Mouse (Mus musculus) myocyte (in vitro differentiated cells): ENCODE measurements around the gene Mul1. TPM values are rescaled to one million over a fixed set of nuclear protein-coding genes. Genes with fewer than 3 reads are reported as not detected.

Experiments used
- H3K27me3 ChIP-seq: one replicate; pipeline ENCODE4 v1.6.1; 2011; ENCODE audit not compliant: control insufficient read depth, insufficient read depth, insufficient read length
- H3K36me3 ChIP-seq: one replicate; pipeline ENCODE4 v1.6.1; 2011; ENCODE audit not compliant: control insufficient read depth, insufficient read depth
- H3K4me2 ChIP-seq: one replicate; pipeline ENCODE4 v1.6.1; 2011; ENCODE audit warnings: low read depth, control low read depth
- H3K4me3 ChIP-seq: one replicate; pipeline ENCODE4 v1.5.1; 2011; ENCODE audit warnings: mild to moderate bottlenecking, control low read depth, moderate library complexity
- H3K79me2 ChIP-seq: one replicate; pipeline ENCODE4 v1.6.1; 2011; ENCODE audit not compliant: control insufficient read depth, insufficient read depth
- H3ac ChIP-seq: one replicate; pipeline ENCODE4 v1.6.1; 2011; ENCODE audit not compliant: control insufficient read depth, insufficient read length
- CEBPB ChIP-seq: IDR thresholded peaks from 2 replicates; pipeline ENCODE4 v1.6.1; 2011; ENCODE audit warnings: mild to moderate bottlenecking, moderate library complexity; ENCODE audit not compliant: poor library complexity, insufficient read depth, severe bottlenecking
- E2F4 ChIP-seq: IDR thresholded peaks from one replicate; pipeline ENCODE4 v1.6.1; 2011; ENCODE audit warnings: mild to moderate bottlenecking, control low read depth, moderate library complexity; ENCODE audit not compliant: insufficient read depth
- MAX ChIP-seq: IDR thresholded peaks from one replicate; pipeline ENCODE4 v1.6.1; 2011; ENCODE audit warnings: low read depth, mild to moderate bottlenecking, control low read depth
- MYOD1 ChIP-seq, 3 experiments: IDR thresholded peaks; one replicate each; pipeline ENCODE4 v1.6.1; 2011; ENCODE audit warnings: control low read depth in 2 of 3, low read depth in 2 of 3, mild to moderate bottlenecking in 2 of 3, moderate library complexity in 1 of 3; ENCODE audit not compliant: insufficient read length in 2 of 3, control insufficient read depth in 1 of 3
- MYOG ChIP-seq, 3 experiments: IDR thresholded peaks; one replicate each; pipeline ENCODE4 v1.6.1; 2011; ENCODE audit warnings: control low read depth in 2 of 3, low read depth in 2 of 3, mild to moderate bottlenecking in 2 of 3; ENCODE audit not compliant: insufficient read length in 2 of 3, control insufficient read depth in 1 of 3, insufficient read depth in 1 of 3
- POLR2A ChIP-seq: IDR thresholded peaks from one replicate; pipeline ENCODE4 v1.6.1; 2011; ENCODE audit warnings: low read depth, mild to moderate bottlenecking, control low read depth, moderate library complexity; ENCODE audit not compliant: insufficient read length
- POLR2AphosphoS2 ChIP-seq: IDR thresholded peaks from one replicate; pipeline ENCODE4 v1.6.1; 2011; ENCODE audit warnings: low read depth, control low read depth; ENCODE audit not compliant: insufficient read length
- REST ChIP-seq: IDR thresholded peaks from one replicate; pipeline ENCODE4 v1.6.1; 2011; ENCODE audit warnings: mild to moderate bottlenecking, control low read depth, moderate library complexity; ENCODE audit not compliant: insufficient read depth, insufficient read length
- SRF ChIP-seq: IDR thresholded peaks from one replicate; pipeline ENCODE4 v1.6.1; 2011; ENCODE audit warnings: low read depth; ENCODE audit not compliant: control insufficient read depth, insufficient read length
- TCF12 ChIP-seq: IDR thresholded peaks from one replicate; pipeline ENCODE4 v1.6.1; 2011; ENCODE audit warnings: mild to moderate bottlenecking, control low read depth; ENCODE audit not compliant: poor library complexity, insufficient read depth, severe bottlenecking
- TCF3 ChIP-seq: IDR thresholded peaks from one replicate; pipeline ENCODE4 v1.6.1; 2011; ENCODE audit warnings: low read depth, control low read depth; ENCODE audit not compliant: insufficient read length
- USF1 ChIP-seq: IDR thresholded peaks from one replicate; pipeline ENCODE4 v1.6.1; 2011; ENCODE audit warnings: low read depth, mild to moderate bottlenecking, control low read depth, moderate library complexity
- polyA plus RNA-seq: library from polyadenylated mRNA; unstranded; fragments of >200 nt; fragmentation: generic; extraction: Trizol; gene quantifications from one replicate; pipeline ENCODE4 v1.2.1, GENCODE M21; 2012; ENCODE audit warnings: missing spikeins

Gene Mul1
- polyA plus RNA-seq, 1 experiment: 36.2 TPM

DNA sequence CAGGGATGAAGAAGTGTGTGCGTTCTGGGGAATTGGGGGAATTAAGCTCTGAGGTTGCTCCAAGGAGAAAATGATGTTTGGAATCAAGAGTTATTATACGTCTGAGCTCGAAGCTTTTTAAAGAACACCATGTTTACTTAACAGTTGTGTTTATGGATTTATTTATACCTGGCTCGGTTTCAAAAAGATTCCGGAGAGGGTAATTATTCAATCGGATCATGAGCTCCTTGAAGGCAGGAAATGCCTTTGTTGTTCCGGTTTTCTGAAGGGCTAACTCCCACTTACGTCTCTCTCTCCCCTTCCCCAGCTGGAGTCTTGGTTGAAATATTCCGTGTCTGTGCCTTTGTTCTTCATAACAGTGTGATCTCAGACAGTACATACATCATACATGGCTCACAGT is 46.5 kb downstream of the Mul1 start:
- H3ac ChIP-seq: no peak overlapping the region
- H3K36me3 ChIP-seq: no peaks in the 10 kb centered on the region
- H3K4me3 ChIP-seq: no peak overlapping the region
- TF ChIP-seq POLR2A: no peak
- TF ChIP-seq CEBPB: no peak
- no peak for TF ChIP-seq MAX
- no peak for TF ChIP-seq USF1
- no peak for TF ChIP-seq E2F4
- TF ChIP-seq TCF3: no peak
- no peak for TF ChIP-seq REST
- TF ChIP-seq MYOG (IDR thresholded peaks at IDR 0.05; ENCODE audit: control insufficient read depth in 1 of 3, insufficient read depth in 1 of 3, insufficient read length in 2 of 3, low read depth in 2 of 3): no peak
- no peak for TF ChIP-seq POLR2AphosphoS2
- no peak for TF ChIP-seq TCF12
- no peak for TF ChIP-seq MYOD1 (IDR thresholded peaks at IDR 0.05; ENCODE audit: control insufficient read depth in 1 of 3, insufficient read length in 2 of 3, low read depth in 2 of 3)
- no peak for TF ChIP-seq SRF
- H3K27me3 ChIP-seq: peaks cover 32% of the 10 kb centered on the region
- no peaks in the 10 kb centered on the region for H3K79me2 ChIP-seq
- H3K4me2 ChIP-seq: no peak overlapping the region

DNA sequence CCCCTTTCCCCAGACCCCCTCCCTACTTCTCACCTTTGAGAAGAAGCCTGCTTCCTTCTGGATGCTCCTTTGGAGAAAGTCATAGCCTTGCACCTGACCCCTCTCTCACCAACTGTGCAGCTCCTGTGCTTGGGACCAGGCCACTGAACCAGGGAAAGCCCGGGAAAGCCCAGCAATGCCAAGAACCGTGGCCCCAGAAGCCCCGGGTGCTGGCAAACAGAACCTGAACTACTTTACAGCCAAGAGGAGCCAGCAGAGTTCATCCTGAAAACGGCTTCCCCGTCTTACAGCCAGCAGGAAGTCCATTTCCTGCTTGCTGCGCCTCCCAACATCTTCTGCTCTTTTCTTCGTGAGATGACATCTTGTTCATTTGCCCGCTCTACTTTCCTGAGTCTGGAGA is 48.2 kb downstream of the Mul1 start:
- TF ChIP-seq SRF (no peak), E2F4 (no peak), TCF3 (no peak), POLR2A (no peak), MAX (no peak), TCF12 (no peak), CEBPB (no peak), MYOG (IDR thresholded peaks at IDR 0.05; ENCODE audit: control insufficient read depth in 1 of 3, insufficient read depth in 1 of 3, insufficient read length in 2 of 3, low read depth in 2 of 3) (no peak), USF1 (no peak)
- Histone ChIP-seq H3ac (no peak overlapping the region), H3K27me3 (peaks cover 34% of the 10 kb centered on the region), H3K4me2 (no peak overlapping the region), H3K79me2 (no peaks in the 10 kb centered on the region), H3K4me3 (no peak overlapping the region), H3K36me3 (no peaks in the 10 kb centered on the region)

DNA sequence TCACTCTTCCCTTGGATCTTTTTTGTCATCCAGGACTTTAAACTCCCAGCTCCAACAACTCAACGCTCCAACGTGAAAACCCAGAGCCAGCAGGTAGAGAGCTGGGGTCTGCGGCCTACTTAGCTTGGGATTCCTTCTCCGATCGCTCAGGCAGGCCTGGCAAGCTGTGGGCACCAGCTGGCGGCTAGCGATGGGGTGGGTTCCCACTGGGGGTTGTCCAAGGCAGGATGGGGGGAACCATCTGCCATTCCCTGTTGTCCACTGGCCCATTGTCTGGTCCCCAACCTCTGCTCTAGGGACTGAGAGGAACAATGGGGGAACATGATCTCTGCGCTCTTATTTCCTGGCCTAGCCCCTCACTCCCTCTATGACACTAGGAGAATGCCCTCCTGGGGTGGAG is 53.8 kb downstream of the Mul1 start:
- Histone ChIP-seq H3K4me2 (no peak overlapping the region), H3K4me3 (no peak overlapping the region), H3ac (no peak overlapping the region), H3K36me3 (no peaks in the 10 kb centered on the region), H3K27me3 (peaks cover 27% of the 10 kb centered on the region), H3K79me2 (no peaks in the 10 kb centered on the region)
- TF ChIP-seq USF1 (no peak), POLR2A (no peak), MYOD1 (IDR thresholded peaks at IDR 0.05; ENCODE audit: control insufficient read depth in 1 of 3, insufficient read length in 2 of 3, low read depth in 2 of 3) (no peak), TCF3 (no peak), MAX (no peak), POLR2AphosphoS2 (no peak), TCF12 (no peak), MYOG (IDR thresholded peaks at IDR 0.05; ENCODE audit: control insufficient read depth in 1 of 3, insufficient read depth in 1 of 3, insufficient read length in 2 of 3, low read depth in 2 of 3) (no peak), CEBPB (no peak), E2F4 (no peak), REST (no peak), SRF (no peak)

DNA sequence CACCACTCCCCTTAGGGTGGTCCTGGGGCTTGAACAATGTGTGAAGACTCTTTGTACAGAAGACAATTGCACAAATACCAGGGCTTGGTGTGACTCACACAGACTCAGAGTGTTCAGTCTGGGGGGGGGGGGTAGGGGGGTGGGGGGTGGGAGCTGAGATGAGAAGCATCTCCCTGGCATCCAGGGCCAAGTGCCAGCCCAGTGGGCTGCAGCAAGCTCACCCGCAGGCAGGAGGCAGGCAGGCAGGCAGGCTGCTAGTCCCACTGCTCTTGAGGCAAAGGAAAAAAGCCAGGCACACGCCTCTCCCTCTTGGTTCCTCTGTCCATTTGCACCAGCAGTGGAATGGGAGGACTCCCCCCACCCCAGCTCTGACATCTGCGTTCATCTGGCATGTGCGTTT is 56.6 kb downstream of the Mul1 start:
- Histone ChIP-seq H3K36me3 (no peaks in the 10 kb centered on the region), H3K79me2 (no peaks in the 10 kb centered on the region), H3K4me3 (no peak overlapping the region), H3ac (no peak overlapping the region), H3K27me3 (peaks cover 19% of the 10 kb centered on the region), H3K4me2 (no peak overlapping the region)
- TF ChIP-seq POLR2A (no peak), CEBPB (no peak), TCF12 (no peak), E2F4 (no peak), MYOD1 (IDR thresholded peaks at IDR 0.05; ENCODE audit: control insufficient read depth in 1 of 3, insufficient read length in 2 of 3, low read depth in 2 of 3) (no peak), REST (no peak), TCF3 (no peak), SRF (no peak), USF1 (no peak), MYOG (IDR thresholded peaks at IDR 0.05; ENCODE audit: control insufficient read depth in 1 of 3, insufficient read depth in 1 of 3, insufficient read length in 2 of 3, low read depth in 2 of 3) (no peak), MAX (no peak)

Other genes with a start within 250 kb of the Mul1 start
- gene Hp1bp3, start 218.4 kb upstream of the Mul1 start, polyA plus RNA-seq: 54.7 TPM
- gene Sh2d5, start 184.3 kb upstream of the Mul1 start, polyA plus RNA-seq: 0.08 TPM
- gene Kif17, start 184.2 kb upstream of the Mul1 start, polyA plus RNA-seq: 0.20 TPM
- gene Ddost, start 129.9 kb upstream of the Mul1 start, polyA plus RNA-seq: 162 TPM
- 60.9 TPM for gene Pink1, start 108.4 kb upstream of the Mul1 start, polyA plus RNA-seq
- gene Cda, start 66.7 kb upstream of the Mul1 start, polyA plus RNA-seq: 6.0 TPM
- gene Fam43b, start 38.1 kb upstream of the Mul1 start, polyA plus RNA-seq: not detected
- gene Camk2n1, start 19.6 kb downstream of the Mul1 start, polyA plus RNA-seq: 0.48 TPM
- gene Vwa5b1, start 201.2 kb downstream of the Mul1 start, polyA plus RNA-seq: not detected